Mouse (Mus musculus): Measurements from ENCODE around the gene Cyp21a1.
"Not testable (repeated sequence)": the region's sequence is repeated elsewhere in the genome, so short reads cannot be mapped to it uniquely, and the experiment has no call there.

- not testable (repeated sequence) for TF ChIP-seq CTCF (IDR thresholded peaks at IDR 0.05; ENCODE audit: low read depth, low read length); POLR2A (IDR thresholded peaks at IDR 0.05; ENCODE audit: extremely low read depth, insufficient read depth, low read length)
These were observed 1.6 kb downstream of the Cyp21a1 start for GRCm38 (mm10) chr17:34802756-34803155.
